Mouse (Mus musculus) myocyte (in vitro differentiated cells): ENCODE measurements around the gene Frmd4a. TPM values are rescaled to one million over a fixed set of nuclear protein-coding genes. Genes with fewer than 3 reads are reported as not detected.

Experiments used
- H3K27me3 ChIP-seq: one replicate; pipeline ENCODE4 v1.6.1; 2011; ENCODE audit not compliant: control insufficient read depth, insufficient read depth, insufficient read length
- H3K36me3 ChIP-seq: one replicate; pipeline ENCODE4 v1.6.1; 2011; ENCODE audit not compliant: control insufficient read depth, insufficient read depth
- H3K4me2 ChIP-seq: one replicate; pipeline ENCODE4 v1.6.1; 2011; ENCODE audit warnings: low read depth, control low read depth
- H3K4me3 ChIP-seq: one replicate; pipeline ENCODE4 v1.5.1; 2011; ENCODE audit warnings: mild to moderate bottlenecking, control low read depth, moderate library complexity
- H3K79me2 ChIP-seq: one replicate; pipeline ENCODE4 v1.6.1; 2011; ENCODE audit not compliant: control insufficient read depth, insufficient read depth
- H3ac ChIP-seq: one replicate; pipeline ENCODE4 v1.6.1; 2011; ENCODE audit not compliant: control insufficient read depth, insufficient read length
- CEBPB ChIP-seq: IDR thresholded peaks from 2 replicates; pipeline ENCODE4 v1.6.1; 2011; ENCODE audit warnings: mild to moderate bottlenecking, moderate library complexity; ENCODE audit not compliant: poor library complexity, insufficient read depth, severe bottlenecking
- E2F4 ChIP-seq: IDR thresholded peaks from one replicate; pipeline ENCODE4 v1.6.1; 2011; ENCODE audit warnings: mild to moderate bottlenecking, control low read depth, moderate library complexity; ENCODE audit not compliant: insufficient read depth
- MAX ChIP-seq: IDR thresholded peaks from one replicate; pipeline ENCODE4 v1.6.1; 2011; ENCODE audit warnings: low read depth, mild to moderate bottlenecking, control low read depth
- MYOD1 ChIP-seq, 3 experiments: IDR thresholded peaks; one replicate each; pipeline ENCODE4 v1.6.1; 2011; ENCODE audit warnings: control low read depth in 2 of 3, low read depth in 2 of 3, mild to moderate bottlenecking in 2 of 3, moderate library complexity in 1 of 3; ENCODE audit not compliant: insufficient read length in 2 of 3, control insufficient read depth in 1 of 3
- MYOG ChIP-seq, 3 experiments: IDR thresholded peaks; one replicate each; pipeline ENCODE4 v1.6.1; 2011; ENCODE audit warnings: control low read depth in 2 of 3, low read depth in 2 of 3, mild to moderate bottlenecking in 2 of 3; ENCODE audit not compliant: insufficient read length in 2 of 3, control insufficient read depth in 1 of 3, insufficient read depth in 1 of 3
- POLR2A ChIP-seq: IDR thresholded peaks from one replicate; pipeline ENCODE4 v1.6.1; 2011; ENCODE audit warnings: low read depth, mild to moderate bottlenecking, control low read depth, moderate library complexity; ENCODE audit not compliant: insufficient read length
- POLR2AphosphoS2 ChIP-seq: IDR thresholded peaks from one replicate; pipeline ENCODE4 v1.6.1; 2011; ENCODE audit warnings: low read depth, control low read depth; ENCODE audit not compliant: insufficient read length
- REST ChIP-seq: IDR thresholded peaks from one replicate; pipeline ENCODE4 v1.6.1; 2011; ENCODE audit warnings: mild to moderate bottlenecking, control low read depth, moderate library complexity; ENCODE audit not compliant: insufficient read depth, insufficient read length
- SRF ChIP-seq: IDR thresholded peaks from one replicate; pipeline ENCODE4 v1.6.1; 2011; ENCODE audit warnings: low read depth; ENCODE audit not compliant: control insufficient read depth, insufficient read length
- TCF12 ChIP-seq: IDR thresholded peaks from one replicate; pipeline ENCODE4 v1.6.1; 2011; ENCODE audit warnings: mild to moderate bottlenecking, control low read depth; ENCODE audit not compliant: poor library complexity, insufficient read depth, severe bottlenecking
- TCF3 ChIP-seq: IDR thresholded peaks from one replicate; pipeline ENCODE4 v1.6.1; 2011; ENCODE audit warnings: low read depth, control low read depth; ENCODE audit not compliant: insufficient read length
- USF1 ChIP-seq: IDR thresholded peaks from one replicate; pipeline ENCODE4 v1.6.1; 2011; ENCODE audit warnings: low read depth, mild to moderate bottlenecking, control low read depth, moderate library complexity
- polyA plus RNA-seq: library from polyadenylated mRNA; unstranded; fragments of >200 nt; fragmentation: generic; extraction: Trizol; gene quantifications from one replicate; pipeline ENCODE4 v1.2.1, GENCODE M21; 2012; ENCODE audit warnings: missing spikeins

Frmd4a gene
- polyA plus RNA-seq, 1 experiment = 24.7 TPM

DNA sequence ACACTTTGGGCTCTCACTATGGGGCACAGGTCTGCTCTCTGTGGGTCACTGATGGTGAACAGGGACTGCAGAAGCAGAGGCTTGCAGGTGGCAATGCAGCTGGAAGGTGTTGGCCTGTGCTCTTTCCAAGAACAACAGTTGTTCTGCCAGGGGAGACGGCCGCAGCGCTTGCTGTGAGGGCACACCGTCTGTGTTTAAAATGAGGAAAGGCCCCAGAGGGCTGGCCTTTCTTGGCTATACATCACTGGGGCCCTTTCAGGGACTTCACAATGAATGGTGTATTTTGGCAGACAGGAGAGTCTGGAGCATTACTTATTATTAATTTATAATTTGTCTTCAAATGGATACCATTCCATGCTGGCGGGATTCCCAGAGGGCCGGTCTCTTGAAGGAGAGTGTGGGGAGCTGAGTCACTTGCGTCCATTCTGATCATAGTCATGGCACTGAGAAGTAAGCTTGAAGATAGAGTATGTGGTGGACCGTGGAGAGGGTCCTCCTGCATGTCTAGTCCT is 268.9 kb downstream of the Frmd4a start:
- Histone ChIP-seq H3K4me2 (no peak overlapping the region), H3K79me2 (no peaks in the 10 kb centered on the region), H3K4me3 (no peak overlapping the region), H3ac (no peak overlapping the region), H3K36me3 (no peaks in the 10 kb centered on the region), H3K27me3 (no peaks in the 10 kb centered on the region)
- TF ChIP-seq MYOG (IDR thresholded peaks at IDR 0.05; ENCODE audit: control insufficient read depth in 1 of 3, insufficient read depth in 1 of 3, insufficient read length in 2 of 3, low read depth in 2 of 3) (no peak), POLR2AphosphoS2 (no peak), SRF (no peak), CEBPB (no peak), USF1 (no peak), TCF12 (no peak), REST (no peak), E2F4 (no peak), POLR2A (no peak), MYOD1 (IDR thresholded peaks at IDR 0.05; ENCODE audit: control insufficient read depth in 1 of 3, insufficient read length in 2 of 3, low read depth in 2 of 3) (no peak)

- H3K4me3 ChIP-seq = no peak overlapping the region
- no peaks in the 10 kb centered on the region for H3K27me3 ChIP-seq
- no peak overlapping the region for H3K4me2 ChIP-seq
- TF ChIP-seq TCF12 (no peak), CEBPB (no peak), REST (no peak), E2F4 (no peak), USF1 (no peak), MYOG (IDR thresholded peaks at IDR 0.05; ENCODE audit: control insufficient read depth in 1 of 3, insufficient read depth in 1 of 3, insufficient read length in 2 of 3, low read depth in 2 of 3) (no peak), MAX (no peak), TCF3 (no peak)
- no peaks in the 10 kb centered on the region for H3K79me2 ChIP-seq
- no peaks in the 10 kb centered on the region for H3K36me3 ChIP-seq
- no peak overlapping the region for H3ac ChIP-seq
These were observed 273.0 kb downstream of the Frmd4a start for GRCm38 (mm10) chr2:4290475-4290874.

DNA sequence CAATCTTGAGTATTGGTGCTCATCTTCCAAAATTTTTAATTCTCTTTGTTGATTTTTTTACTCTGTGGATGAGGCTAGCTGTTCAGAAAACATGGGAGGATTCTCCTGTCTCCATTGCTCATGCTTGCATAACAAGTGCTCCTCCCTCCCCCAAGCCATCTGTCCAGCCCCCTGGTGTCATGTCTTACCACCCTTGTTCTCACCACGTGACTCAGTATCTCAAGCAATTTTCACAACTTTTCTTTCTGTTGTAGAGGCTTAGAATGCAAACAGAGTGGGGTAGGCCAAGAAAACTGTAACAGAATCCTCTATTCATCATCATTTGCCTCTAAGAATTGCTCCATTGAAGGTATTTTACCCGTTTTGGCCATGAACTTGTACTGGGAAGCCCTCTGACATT is 273.6 kb downstream of the Frmd4a start:
- Histone ChIP-seq H3K36me3 (no peaks in the 10 kb centered on the region), H3K4me3 (no peak overlapping the region), H3K79me2 (no peaks in the 10 kb centered on the region), H3ac (no peak overlapping the region), H3K27me3 (no peaks in the 10 kb centered on the region), H3K4me2 (no peak overlapping the region)
- TF ChIP-seq TCF12 (no peak), USF1 (peak; percentile 49)

- H3K27me3 ChIP-seq = no peaks in the 10 kb centered on the region
- no peaks in the 10 kb centered on the region for H3K79me2 ChIP-seq
- H3K36me3 ChIP-seq = no peaks in the 10 kb centered on the region
- TF ChIP-seq USF1 = no peak
- no peak for TF ChIP-seq MYOD1 (IDR thresholded peaks at IDR 0.05; ENCODE audit: control insufficient read depth in 1 of 3, insufficient read length in 2 of 3, low read depth in 2 of 3)
- TF ChIP-seq REST = no peak
- no peak for TF ChIP-seq POLR2AphosphoS2
- TF ChIP-seq CEBPB = no peak
- no peak for TF ChIP-seq MYOG (IDR thresholded peaks at IDR 0.05; ENCODE audit: control insufficient read depth in 1 of 3, insufficient read depth in 1 of 3, insufficient read length in 2 of 3, low read depth in 2 of 3)
- no peak for TF ChIP-seq POLR2A
- TF ChIP-seq SRF = no peak
- no peak for TF ChIP-seq TCF3
- TF ChIP-seq MAX = no peak
- no peak for TF ChIP-seq TCF12
- TF ChIP-seq E2F4 = no peak
- H3K4me3 ChIP-seq = no peak overlapping the region
- H3ac ChIP-seq = no peak overlapping the region
- no peak overlapping the region for H3K4me2 ChIP-seq
These were observed 274.2 kb downstream of the Frmd4a start for GRCm38 (mm10) chr2:4291671-4292070.

DNA sequence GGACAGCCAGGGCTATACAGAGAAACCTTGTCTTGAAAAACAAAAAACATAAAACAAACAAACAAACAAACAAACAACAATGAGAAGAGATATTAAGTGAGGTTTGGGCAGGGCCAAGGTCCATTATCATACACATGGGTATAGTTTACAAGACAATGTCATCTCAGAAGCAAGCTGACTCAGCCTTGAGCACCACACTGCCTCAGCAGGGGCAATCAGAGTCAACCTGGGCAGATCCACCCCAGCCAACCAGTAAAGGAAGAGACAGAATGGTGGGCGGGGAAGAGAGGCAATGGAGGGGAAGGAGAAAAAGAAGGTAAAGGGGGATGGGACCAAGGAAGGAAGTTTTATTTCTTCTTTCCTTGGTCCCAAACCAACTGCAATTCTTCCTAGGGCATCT is 276.2 kb downstream of the Frmd4a start:
- Histone ChIP-seq H3ac (no peak overlapping the region), H3K4me2 (no peak overlapping the region), H3K36me3 (no peaks in the 10 kb centered on the region), H3K27me3 (no peaks in the 10 kb centered on the region), H3K4me3 (no peak overlapping the region), H3K79me2 (no peaks in the 10 kb centered on the region)
- TF ChIP-seq MYOD1 (IDR thresholded peaks at IDR 0.05; ENCODE audit: control insufficient read depth in 1 of 3, insufficient read length in 2 of 3, low read depth in 2 of 3) (no peak), POLR2A (no peak), USF1 (no peak), E2F4 (no peak), MAX (no peak), SRF (no peak), TCF12 (no peak), POLR2AphosphoS2 (no peak), CEBPB (no peak), TCF3 (no peak), REST (no peak), MYOG (IDR thresholded peaks at IDR 0.05; ENCODE audit: control insufficient read depth in 1 of 3, insufficient read depth in 1 of 3, insufficient read length in 2 of 3, low read depth in 2 of 3) (no peak)
